Mouse (Mus musculus) CD4-positive naive resting alpha-beta T cell, adult 76 days (primary cell): ENCODE data around the gene Gm11757. TPM values are rescaled to one million over a fixed set of nuclear protein-coding genes. Genes with fewer than 3 reads are reported as not detected.

ENCODE experiments used
- total RNA-seq: library from RNA; stranded (reverse); gene quantifications from one replicate; pipeline ENCODE4 v1.2.4, GENCODE M21; 2023

The Gm11757 gene
- not detected for total RNA-seq

GRCm38 (mm10) chr4:73891012-73891411, at the start of gene Gm11757:
Gene Gm11757, minus strand, starts transcription at chr4:73891112.

GRCm38 (mm10) chr4:73920660-73921059, 29.7 kb upstream of the Gm11757 start, which contains the start of gene Gm11756:
Gene Gm11756, minus strand, starts transcription at chr4:73920760.

GRCm38 (mm10) chr4:73905853-73906252, 14.9 kb upstream of the Gm11757 start, which contains the start of gene Gm13871:
Gene Gm13871, minus strand, starts transcription at chr4:73905953.

DNA sequence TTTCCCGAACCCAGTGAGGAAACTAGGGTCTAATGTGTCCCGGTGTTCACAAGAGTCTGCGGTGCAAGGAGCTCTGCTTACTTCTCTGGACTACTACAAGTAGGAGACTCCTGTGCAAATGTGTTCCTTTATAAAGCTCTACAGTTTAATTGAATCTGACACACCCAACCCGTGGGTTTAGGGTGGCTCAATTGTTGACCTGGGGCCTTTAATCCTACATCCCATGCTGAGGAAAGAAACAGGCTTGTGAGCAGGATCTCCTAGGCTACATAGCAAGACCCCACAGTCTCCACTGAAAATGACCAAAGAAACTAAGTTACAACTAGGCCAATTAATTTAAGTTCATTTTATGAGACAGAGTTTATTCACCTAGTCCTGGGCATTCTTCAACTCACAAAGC, 14.7 kb downstream of the Gm11757 start, which contains the start of gene Gm11758:
Gene Gm11758, minus strand, starts transcription at position 101 of the 400 bp plus-strand sequence.

Other genes starting within 250 kb of the Gm11757 start
- not detected for gene Gm11239, start 222.8 kb downstream of the Gm11757 start, total RNA-seq
- not detected for gene Gm428, start 207.6 kb downstream of the Gm11757 start, total RNA-seq
- not detected for gene Rasef, start 100.1 kb downstream of the Gm11757 start, total RNA-seq
- gene Gm11758, start 14.8 kb downstream of the Gm11757 start, total RNA-seq = not detected
- gene Gm13871, start 14.8 kb upstream of the Gm11757 start, total RNA-seq = not detected
- not detected for gene Gm11756, start 29.6 kb upstream of the Gm11757 start, total RNA-seq
- gene 2310002L09Rik, start 59.7 kb upstream of the Gm11757 start, total RNA-seq = not detected
- not detected for gene Frmd3, start 122.3 kb upstream of the Gm11757 start, total RNA-seq